Mouse (Mus musculus) megakaryocyte, embryonic 14.5 days (primary cell): ENCODE measurements around the gene Sh3pxd2b. TPM values are rescaled to one million over a fixed set of nuclear protein-coding genes. Genes with fewer than 3 reads are reported as not detected.

ENCODE experiments used
- H3K27me3 ChIP-seq: replicated peaks from 2 replicates; pipeline ENCODE3; 2012; ENCODE audit warnings: inconsistent platforms
- H3K36me3 ChIP-seq: replicated peaks from 2 replicates; pipeline ENCODE3; 2012; ENCODE audit warnings: low read length, inconsistent platforms, mixed read lengths
- H3K4me1 ChIP-seq: 2 replicates; pipeline ENCODE4 v1.6.1; 2012; ENCODE audit warnings: inconsistent platforms
- H3K4me3 ChIP-seq: replicated peaks from 2 replicates; pipeline ENCODE3; 2012; ENCODE audit warnings: moderate library complexity, mild to moderate bottlenecking, inconsistent platforms
- H3K9me3 ChIP-seq: 2 replicates; pipeline ENCODE4 v1.6.1; 2012; ENCODE audit warnings: inconsistent platforms
- FLI1 ChIP-seq: IDR thresholded peaks from 2 replicates; pipeline ENCODE4 v1.6.1; 2012; ENCODE audit warnings: low read length, inconsistent platforms, mixed read lengths
- GATA1 ChIP-seq: IDR thresholded peaks from 3 replicates; pipeline ENCODE4 v1.6.1; 2012; ENCODE audit warnings: mixed read lengths, low read length, inconsistent platforms, borderline replicate concordance
- polyA plus RNA-seq: library from polyadenylated mRNA; stranded (reverse); fragments of >175 nt; gene quantifications from 2 replicates; pipeline ENCODE4 v1.2.3, GENCODE M21; 2012; ENCODE audit warnings: low replicate concordance; ENCODE audit not compliant: insufficient read depth

Sh3pxd2b gene
- polyA plus RNA-seq, 1 experiment, result 2.1 TPM

DNA sequence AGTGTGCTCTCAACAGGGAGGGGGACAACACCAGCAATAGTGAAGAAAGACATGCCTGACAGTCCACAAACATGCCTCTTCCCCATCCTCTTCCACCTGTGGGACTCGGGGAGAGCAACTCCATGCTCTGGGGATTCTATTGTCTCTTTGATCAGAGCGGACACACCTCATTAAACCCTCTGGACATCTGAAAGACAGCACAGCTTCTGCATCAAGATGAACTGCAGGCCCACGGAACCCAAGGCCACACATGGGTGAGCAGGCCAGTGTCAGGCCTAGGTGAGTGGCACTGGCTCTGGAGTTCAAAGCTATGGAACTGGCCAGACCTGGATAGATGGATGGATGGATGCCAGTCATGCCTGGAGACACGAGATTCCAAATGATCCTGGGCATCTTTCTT, 38.2 kb upstream of the Sh3pxd2b start:
- peaks cover 81% of the 10 kb centered on the region for H3K27me3 ChIP-seq

DNA sequence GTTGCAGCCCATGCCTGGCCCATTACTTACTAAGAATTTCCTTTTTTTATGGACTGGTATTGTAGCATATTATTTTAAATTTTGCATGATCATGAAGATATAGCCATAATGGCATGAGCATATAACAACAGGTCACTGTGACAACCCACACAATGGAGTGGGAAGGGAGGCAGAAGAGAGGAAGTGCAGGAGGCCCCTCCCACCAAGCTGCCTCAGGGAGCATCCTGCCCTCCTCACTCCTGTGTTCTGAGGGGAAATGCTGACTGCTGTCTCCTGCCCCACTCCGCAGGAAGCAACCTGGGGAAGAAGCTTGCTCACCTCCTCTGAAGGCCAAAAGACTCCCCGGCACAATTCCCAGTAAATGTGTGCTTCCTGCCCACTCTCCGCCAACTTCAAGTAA, 37.7 kb upstream of the Sh3pxd2b start:
- TF ChIP-seq FLI1, result no peak
- TF ChIP-seq GATA1, result no peak
- Histone ChIP-seq H3K4me3 (no peak overlapping the region), H3K9me3 (no peaks in the 10 kb centered on the region), H3K27me3 (peaks cover 83% of the 10 kb centered on the region), H3K36me3 (no peaks in the 10 kb centered on the region), H3K4me1 (peaks cover 19% of the 10 kb centered on the region; the same call in 1 of the 2 replicates)

More for the DNA sequence above, 38.2 kb upstream of the Sh3pxd2b start:
- Histone ChIP-seq H3K36me3 (no peaks in the 10 kb centered on the region), H3K4me3 (no peak overlapping the region), H3K4me1 (peaks cover 19% of the 10 kb centered on the region; the same call in 1 of the 2 replicates), H3K9me3 (no peaks in the 10 kb centered on the region)
- TF ChIP-seq GATA1 (no peak), FLI1 (no peak)

DNA sequence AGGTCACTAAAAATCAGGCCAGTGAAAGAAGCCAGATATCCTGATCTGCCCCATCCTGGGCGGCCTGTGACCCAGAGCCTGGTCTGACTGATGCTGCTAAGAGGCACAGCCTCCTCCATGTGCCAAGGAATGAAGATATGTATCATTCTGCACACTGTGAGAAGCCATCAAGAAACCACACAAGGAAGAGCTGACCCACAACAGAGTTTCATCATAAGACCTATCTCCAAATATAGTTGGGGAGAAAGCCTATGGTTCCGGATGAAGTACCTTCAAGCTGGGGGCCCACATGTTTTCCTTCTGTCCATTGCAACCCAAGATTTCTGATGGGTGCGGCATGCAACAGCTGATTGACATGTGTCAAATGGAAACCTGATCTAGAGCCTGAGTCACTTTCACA, 31.6 kb upstream of the Sh3pxd2b start:
- TF ChIP-seq GATA1 (no peak), FLI1 (no peak)
- no peaks in the 10 kb centered on the region for H3K9me3 ChIP-seq
- peaks cover 81% of the 10 kb centered on the region for H3K27me3 ChIP-seq
- no peaks in the 10 kb centered on the region for H3K36me3 ChIP-seq
- peaks cover 12% of the 10 kb centered on the region; the same call in 1 of the 2 replicates for H3K4me1 ChIP-seq
- H3K4me3 ChIP-seq, result no peak overlapping the region

DNA sequence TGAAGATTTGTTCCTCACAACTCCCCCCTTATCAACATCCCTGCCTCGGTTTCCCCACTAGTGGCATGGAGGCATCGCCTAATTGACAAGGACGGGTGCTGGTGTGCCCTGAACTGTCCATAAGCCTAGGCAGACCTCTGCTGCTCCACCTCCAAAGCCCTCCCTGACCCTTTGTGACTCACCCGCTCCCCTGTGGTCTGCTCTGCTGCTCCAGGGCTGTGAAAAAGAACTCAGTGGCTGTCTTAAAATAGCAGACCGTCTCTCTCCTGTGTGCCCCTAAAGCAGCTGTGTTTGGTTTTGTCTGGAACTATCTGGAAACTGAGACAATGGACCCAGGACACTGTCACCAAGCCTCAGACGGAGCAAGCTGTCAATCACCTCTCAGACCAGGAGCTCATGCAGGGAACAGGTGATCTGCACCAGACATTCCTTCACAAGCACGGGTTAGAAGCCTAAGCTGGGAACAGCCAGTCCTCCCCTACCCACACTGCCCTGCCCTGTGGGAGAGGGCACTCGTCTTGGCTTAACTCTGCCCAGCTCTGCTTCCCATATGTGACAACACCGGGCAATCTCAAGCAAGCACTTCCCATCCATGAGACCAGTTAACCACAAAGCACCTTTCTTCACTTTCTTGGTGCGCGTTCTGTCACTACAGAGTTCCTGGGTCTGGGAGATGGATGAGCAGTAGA, 27.0 kb upstream of the Sh3pxd2b start:
- no peaks in the 10 kb centered on the region for H3K36me3 ChIP-seq
- peaks cover 63% of the 10 kb centered on the region for H3K27me3 ChIP-seq
- H3K9me3 ChIP-seq, result no peaks in the 10 kb centered on the region
- no peak for TF ChIP-seq FLI1
- no peak overlapping the region for H3K4me3 ChIP-seq
- H3K4me1 ChIP-seq, result peaks cover 20% of the 10 kb centered on the region; the same call in 1 of the 2 replicates

DNA sequence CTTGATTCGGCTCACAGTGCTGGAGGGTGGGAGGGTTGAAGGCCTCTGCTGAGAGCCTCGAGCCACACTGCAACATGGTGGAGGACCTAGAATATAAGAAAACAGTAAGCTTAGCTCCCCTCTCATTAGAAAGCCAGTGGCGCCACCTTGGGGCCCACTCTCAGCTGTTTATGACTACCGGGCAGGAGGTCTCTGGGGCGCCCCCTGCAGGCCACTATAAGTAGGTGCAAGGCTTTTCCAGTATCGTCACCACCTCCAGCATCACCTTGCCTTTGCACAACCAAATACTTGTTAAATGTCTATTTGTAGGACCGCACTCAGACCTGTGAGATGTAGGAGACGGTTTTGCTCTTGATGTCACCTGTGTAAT, 26.4 kb upstream of the Sh3pxd2b start:
- H3K9me3 ChIP-seq, result no peaks in the 10 kb centered on the region
- peaks cover 16% of the 10 kb centered on the region; the same call in 1 of the 2 replicates for H3K4me1 ChIP-seq
- H3K4me3 ChIP-seq, result no peak overlapping the region
- no peaks in the 10 kb centered on the region for H3K36me3 ChIP-seq
- no peak for TF ChIP-seq FLI1
- no peak for TF ChIP-seq GATA1
- H3K27me3 ChIP-seq, result peaks cover 60% of the 10 kb centered on the region

DNA sequence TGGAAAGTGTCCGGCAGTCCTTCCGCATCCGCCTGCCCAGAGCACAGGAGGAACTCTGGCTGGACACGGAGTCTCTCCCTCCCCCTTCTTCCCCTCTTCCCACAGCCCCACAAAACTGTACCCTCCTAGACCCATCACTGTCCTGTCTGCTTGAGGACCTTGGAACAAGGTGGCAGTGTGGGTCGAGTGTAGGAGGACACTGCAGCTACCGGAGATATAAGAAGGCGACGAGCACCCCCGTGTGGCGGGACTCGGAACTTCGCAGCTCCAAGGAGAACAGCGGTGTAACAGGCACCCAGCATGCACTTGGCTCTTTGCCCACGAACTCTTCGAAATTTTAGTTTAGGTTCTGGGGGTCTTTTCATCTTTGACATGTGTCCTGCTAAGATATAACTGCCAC, 23.0 kb upstream of the Sh3pxd2b start:
- Histone ChIP-seq H3K4me1 (peaks cover 16% of the 10 kb centered on the region; the same call in 1 of the 2 replicates), H3K9me3 (no peaks in the 10 kb centered on the region), H3K27me3 (peaks cover 54% of the 10 kb centered on the region), H3K36me3 (no peaks in the 10 kb centered on the region), H3K4me3 (peak overlapping the region; percentile 87)
- TF ChIP-seq FLI1 (no peak), GATA1 (no peak)

DNA sequence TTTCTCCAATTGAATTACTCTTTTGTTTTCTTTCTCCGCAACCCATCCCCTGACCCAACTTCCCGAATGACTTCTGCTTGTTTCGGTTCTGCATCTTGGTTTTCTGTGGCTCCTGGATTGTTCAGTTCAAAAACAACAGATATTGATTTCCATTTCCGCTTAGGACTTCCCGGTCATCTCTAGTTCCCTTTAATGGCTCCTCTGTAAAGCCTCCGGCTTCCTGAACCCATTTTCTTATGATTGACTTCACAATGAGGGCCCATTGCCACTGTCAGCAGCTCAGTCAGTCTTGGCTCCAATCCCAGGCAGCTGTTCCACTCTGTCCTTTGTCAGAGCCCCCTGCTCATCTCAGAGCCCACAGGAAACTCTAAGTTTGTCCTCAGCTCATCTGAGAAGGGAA, 16.5 kb upstream of the Sh3pxd2b start:
- H3K4me1 ChIP-seq, result peaks cover 4% of the 10 kb centered on the region; the same call in 1 of the 2 replicates
- peaks cover 4% of the 10 kb centered on the region for H3K9me3 ChIP-seq
- H3K4me3 ChIP-seq, result no peak overlapping the region
- H3K36me3 ChIP-seq, result no peaks in the 10 kb centered on the region
- H3K27me3 ChIP-seq, result peaks cover 42% of the 10 kb centered on the region
- no peak for TF ChIP-seq GATA1
- no peak for TF ChIP-seq FLI1

DNA sequence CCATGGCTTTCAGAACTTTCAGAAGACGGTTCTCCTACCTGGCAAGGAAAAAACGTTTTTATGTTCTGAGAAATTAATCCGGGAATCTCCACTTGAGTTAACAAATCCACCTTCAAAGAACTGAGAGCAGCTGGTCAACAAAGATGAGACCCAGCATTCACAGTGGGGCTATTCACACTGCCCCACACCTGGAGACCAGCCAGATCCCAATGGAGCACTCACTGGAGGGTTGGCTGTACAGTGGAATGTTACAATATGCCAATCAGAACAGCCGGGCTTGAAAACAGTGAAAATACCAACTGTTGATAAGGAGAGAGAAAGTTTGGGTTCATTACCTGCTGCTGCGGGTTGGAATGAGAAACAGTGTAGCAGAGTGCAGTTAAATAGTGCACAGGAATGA, 15.8 kb upstream of the Sh3pxd2b start:
- Histone ChIP-seq H3K4me3 (no peak overlapping the region), H3K27me3 (peaks cover 41% of the 10 kb centered on the region), H3K9me3 (peaks cover 11% of the 10 kb centered on the region), H3K4me1 (peaks cover 8% of the 10 kb centered on the region; the same call in 1 of the 2 replicates), H3K36me3 (no peaks in the 10 kb centered on the region)
- TF ChIP-seq FLI1 (no peak), GATA1 (no peak)

DNA sequence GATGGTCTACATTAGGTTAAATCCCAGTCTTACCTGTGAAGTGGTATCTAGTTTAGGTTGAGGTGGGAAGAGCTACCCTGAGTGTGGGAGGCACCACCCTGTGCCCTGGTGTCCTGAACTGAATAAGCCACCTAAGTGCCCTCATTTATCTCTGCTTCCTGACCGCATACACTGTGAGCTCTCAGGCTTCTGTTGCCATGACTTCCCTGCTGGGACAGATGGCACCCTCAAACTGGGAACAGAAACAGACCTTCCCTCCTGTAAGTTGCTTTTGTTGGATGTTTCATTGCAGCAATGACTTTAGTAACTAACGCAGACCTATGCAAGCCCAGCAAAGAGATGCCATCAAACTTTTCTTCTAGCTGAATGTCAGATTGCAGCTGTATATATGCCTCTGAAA, 14.4 kb upstream of the Sh3pxd2b start:
- peaks cover 15% of the 10 kb centered on the region for H3K9me3 ChIP-seq
- H3K4me3 ChIP-seq, result no peak overlapping the region
- TF ChIP-seq GATA1, result no peak
- H3K36me3 ChIP-seq, result no peaks in the 10 kb centered on the region
- H3K4me1 ChIP-seq, result peaks cover 8% of the 10 kb centered on the region; the same call in 1 of the 2 replicates
- H3K27me3 ChIP-seq, result peaks cover 37% of the 10 kb centered on the region

DNA sequence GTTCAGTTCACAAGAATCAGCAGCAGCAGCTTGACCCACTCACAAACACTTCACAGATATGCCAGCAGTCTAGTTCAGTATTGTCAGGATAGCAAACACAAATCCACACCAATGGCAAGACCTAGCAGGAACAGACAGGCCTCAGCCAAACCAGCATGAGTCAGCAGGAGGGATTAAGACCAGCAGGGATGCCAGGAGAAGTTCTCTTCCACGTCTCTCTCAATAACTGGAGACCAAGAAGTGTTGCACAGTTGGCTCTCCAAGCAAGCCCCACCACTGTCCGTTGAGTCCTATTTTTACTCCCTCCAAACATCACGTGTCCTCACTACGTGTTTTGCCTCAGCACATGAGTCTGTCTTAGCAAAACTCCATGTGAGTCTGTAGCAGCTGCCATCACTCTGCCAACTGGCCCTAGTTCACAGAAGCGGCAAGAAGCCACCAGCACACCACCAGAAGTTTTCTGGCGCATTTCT, 11.1 kb upstream of the Sh3pxd2b start:
- Histone ChIP-seq H3K9me3 (peaks cover 15% of the 10 kb centered on the region), H3K27me3 (peaks cover 41% of the 10 kb centered on the region), H3K4me3 (no peak overlapping the region), H3K36me3 (no peaks in the 10 kb centered on the region), H3K4me1 (peaks cover 14% of the 10 kb centered on the region; the same call in 1 of the 2 replicates)
- TF ChIP-seq GATA1 (no peak), FLI1 (no peak)
